Mouse (Mus musculus): Measurements from ENCODE around the gene Pip5k1b. TPM values are rescaled to one million over a fixed set of nuclear protein-coding genes. Genes with fewer than 3 reads are reported as not detected.
A peak's percentile ranks its signal among the peaks of the same experiment; 100 is the strongest.

Gene Pip5k1b
- 0.24 TPM for polyA plus RNA-seq (2012; fragmentation: generic; extraction: Trizol)

- Histone ChIP-seq H3K4me2 (ENCODE audit: low read depth) (peak within 1 kb of the TSS; percentile 58), H3K4me3 (no peak within 1 kb of the TSS), H3ac (ENCODE audit: control insufficient read depth, insufficient read length) (peak within 1 kb of the TSS; percentile 20), H3K79me2 (ENCODE audit: control insufficient read depth, insufficient read depth) (no peaks in the 10 kb centered on the region), H3K36me3 (ENCODE audit: control insufficient read depth, insufficient read depth) (no peaks in the 10 kb centered on the region), H3K27me3 (ENCODE audit: control insufficient read depth, insufficient read depth, insufficient read length) (peaks cover 23% of the 10 kb centered on the region)
- TF ChIP-seq MYOG (IDR thresholded peaks at IDR 0.05; ENCODE audit: control insufficient read depth in 1 of 3, insufficient read depth in 1 of 3, insufficient read length in 2 of 3, low read depth in 2 of 3) (no peak), CEBPB (IDR thresholded peaks at IDR 0.05; ENCODE audit: insufficient read depth, poor library complexity, severe bottlenecking) (no peak), REST (IDR thresholded peaks at IDR 0.05; ENCODE audit: insufficient read depth, insufficient read length) (no peak), MYOD1 (IDR thresholded peaks at IDR 0.05; ENCODE audit: control insufficient read depth in 1 of 3, insufficient read length in 2 of 3, low read depth in 2 of 3) (no peak), E2F4 (IDR thresholded peaks at IDR 0.05; ENCODE audit: insufficient read depth) (no peak), POLR2A (IDR thresholded peaks at IDR 0.05; ENCODE audit: insufficient read length, low read depth) (no peak), TCF3 (IDR thresholded peaks at IDR 0.05; ENCODE audit: insufficient read length, low read depth) (no peak), SRF (IDR thresholded peaks at IDR 0.05; ENCODE audit: control insufficient read depth, insufficient read length, low read depth) (no peak), POLR2AphosphoS2 (IDR thresholded peaks at IDR 0.05; ENCODE audit: insufficient read length, low read depth) (no peak), USF1 (IDR thresholded peaks at IDR 0.05; ENCODE audit: low read depth) (no peak), MAX (IDR thresholded peaks at IDR 0.05; ENCODE audit: low read depth) (no peak), TCF12 (IDR thresholded peaks at IDR 0.05; ENCODE audit: insufficient read depth, poor library complexity, severe bottlenecking) (no peak)
Measured at GRCm38 (mm10) chr19:24555466-24555903, at the start of gene Pip5k1b. Gene Pip5k1b, minus strand, starts transcription at chr19:24555872.

GRCm38 (mm10) chr19:24604105-24604504 lies 48.4 kb upstream of the Pip5k1b start:
- Histone ChIP-seq H3K4me2 (ENCODE audit: low read depth) (no peak overlapping the region), H3K4me3 (no peak overlapping the region), H3K79me2 (ENCODE audit: control insufficient read depth, insufficient read depth) (no peaks in the 10 kb centered on the region), H3K27me3 (ENCODE audit: control insufficient read depth, insufficient read depth, insufficient read length) (no peaks in the 10 kb centered on the region), H3K36me3 (ENCODE audit: control insufficient read depth, insufficient read depth) (no peaks in the 10 kb centered on the region), H3ac (ENCODE audit: control insufficient read depth, insufficient read length) (no peak overlapping the region)
- TF ChIP-seq CEBPB (IDR thresholded peaks at IDR 0.05; ENCODE audit: insufficient read depth, poor library complexity, severe bottlenecking) (no peak), TCF12 (IDR thresholded peaks at IDR 0.05; ENCODE audit: insufficient read depth, poor library complexity, severe bottlenecking) (no peak), REST (IDR thresholded peaks at IDR 0.05; ENCODE audit: insufficient read depth, insufficient read length) (no peak), POLR2A (IDR thresholded peaks at IDR 0.05; ENCODE audit: insufficient read length, low read depth) (no peak), POLR2AphosphoS2 (IDR thresholded peaks at IDR 0.05; ENCODE audit: insufficient read length, low read depth) (no peak), TCF3 (IDR thresholded peaks at IDR 0.05; ENCODE audit: insufficient read length, low read depth) (no peak), MYOD1 (IDR thresholded peaks at IDR 0.05; ENCODE audit: control insufficient read depth in 1 of 3, insufficient read length in 2 of 3, low read depth in 2 of 3) (no peak), E2F4 (IDR thresholded peaks at IDR 0.05; ENCODE audit: insufficient read depth) (no peak), USF1 (IDR thresholded peaks at IDR 0.05; ENCODE audit: low read depth) (no peak), MAX (IDR thresholded peaks at IDR 0.05; ENCODE audit: low read depth) (no peak), MYOG (IDR thresholded peaks at IDR 0.05; ENCODE audit: control insufficient read depth in 1 of 3, insufficient read depth in 1 of 3, insufficient read length in 2 of 3, low read depth in 2 of 3) (no peak), SRF (IDR thresholded peaks at IDR 0.05; ENCODE audit: control insufficient read depth, insufficient read length, low read depth) (no peak)

- Histone ChIP-seq H3K4me2 (ENCODE audit: low read depth) (no peak overlapping the region), H3K27me3 (ENCODE audit: control insufficient read depth, insufficient read depth, insufficient read length) (no peaks in the 10 kb centered on the region), H3K36me3 (ENCODE audit: control insufficient read depth, insufficient read depth) (no peaks in the 10 kb centered on the region), H3K79me2 (ENCODE audit: control insufficient read depth, insufficient read depth) (no peaks in the 10 kb centered on the region), H3ac (ENCODE audit: control insufficient read depth, insufficient read length) (no peak overlapping the region), H3K4me3 (no peak overlapping the region)
- no peak for TF ChIP-seq POLR2AphosphoS2 (IDR thresholded peaks at IDR 0.05; ENCODE audit: insufficient read length, low read depth)
- no peak for TF ChIP-seq REST (IDR thresholded peaks at IDR 0.05; ENCODE audit: insufficient read depth, insufficient read length)
- no peak for TF ChIP-seq E2F4 (IDR thresholded peaks at IDR 0.05; ENCODE audit: insufficient read depth)
- TF ChIP-seq POLR2A (IDR thresholded peaks at IDR 0.05; ENCODE audit: insufficient read length, low read depth), result no peak
- no peak for TF ChIP-seq MAX (IDR thresholded peaks at IDR 0.05; ENCODE audit: low read depth)
- no peak for TF ChIP-seq TCF12 (IDR thresholded peaks at IDR 0.05; ENCODE audit: insufficient read depth, poor library complexity, severe bottlenecking)
- no peak for TF ChIP-seq TCF3 (IDR thresholded peaks at IDR 0.05; ENCODE audit: insufficient read length, low read depth)
- TF ChIP-seq SRF (IDR thresholded peaks at IDR 0.05; ENCODE audit: control insufficient read depth, insufficient read length, low read depth), result no peak
- TF ChIP-seq MYOD1 (IDR thresholded peaks at IDR 0.05; ENCODE audit: control insufficient read depth in 1 of 3, insufficient read length in 2 of 3, low read depth in 2 of 3), result no peak
- no peak for TF ChIP-seq MYOG (IDR thresholded peaks at IDR 0.05; ENCODE audit: control insufficient read depth in 1 of 3, insufficient read depth in 1 of 3, insufficient read length in 2 of 3, low read depth in 2 of 3)
- TF ChIP-seq USF1 (IDR thresholded peaks at IDR 0.05; ENCODE audit: low read depth), result no peak
- TF ChIP-seq CEBPB (IDR thresholded peaks at IDR 0.05; ENCODE audit: insufficient read depth, poor library complexity, severe bottlenecking), result no peak
Measured at GRCm38 (mm10) chr19:24603431-24603830, 47.8 kb upstream of the Pip5k1b start.

- no peak for TF ChIP-seq E2F4 (IDR thresholded peaks at IDR 0.05; ENCODE audit: insufficient read depth)
- TF ChIP-seq USF1 (IDR thresholded peaks at IDR 0.05; ENCODE audit: low read depth), result no peak
- no peak for TF ChIP-seq MYOD1 (IDR thresholded peaks at IDR 0.05; ENCODE audit: control insufficient read depth in 1 of 3, insufficient read length in 2 of 3, low read depth in 2 of 3)
- TF ChIP-seq REST (IDR thresholded peaks at IDR 0.05; ENCODE audit: insufficient read depth, insufficient read length), result no peak
- no peak for TF ChIP-seq POLR2AphosphoS2 (IDR thresholded peaks at IDR 0.05; ENCODE audit: insufficient read length, low read depth)
- no peak for TF ChIP-seq TCF12 (IDR thresholded peaks at IDR 0.05; ENCODE audit: insufficient read depth, poor library complexity, severe bottlenecking)
- TF ChIP-seq TCF3 (IDR thresholded peaks at IDR 0.05; ENCODE audit: insufficient read length, low read depth), result no peak
- TF ChIP-seq SRF (IDR thresholded peaks at IDR 0.05; ENCODE audit: control insufficient read depth, insufficient read length, low read depth), result no peak
- TF ChIP-seq MAX (IDR thresholded peaks at IDR 0.05; ENCODE audit: low read depth), result no peak
- TF ChIP-seq CEBPB (IDR thresholded peaks at IDR 0.05; ENCODE audit: insufficient read depth, poor library complexity, severe bottlenecking), result no peak
- no peak for TF ChIP-seq POLR2A (IDR thresholded peaks at IDR 0.05; ENCODE audit: insufficient read length, low read depth)
- no peak for TF ChIP-seq MYOG (IDR thresholded peaks at IDR 0.05; ENCODE audit: control insufficient read depth in 1 of 3, insufficient read depth in 1 of 3, insufficient read length in 2 of 3, low read depth in 2 of 3)
- Histone ChIP-seq H3K4me2 (ENCODE audit: low read depth) (no peak overlapping the region), H3K27me3 (ENCODE audit: control insufficient read depth, insufficient read depth, insufficient read length) (no peaks in the 10 kb centered on the region), H3ac (ENCODE audit: control insufficient read depth, insufficient read length) (no peak overlapping the region), H3K36me3 (ENCODE audit: control insufficient read depth, insufficient read depth) (no peaks in the 10 kb centered on the region), H3K4me3 (no peak overlapping the region), H3K79me2 (ENCODE audit: control insufficient read depth, insufficient read depth) (no peaks in the 10 kb centered on the region)
Measured at GRCm38 (mm10) chr19:24586726-24587125, 31.1 kb upstream of the Pip5k1b start.

Measured in myocyte (in vitro differentiated cells).